Mouse (Mus musculus): ENCODE results near the gene Antxr1.

- TF ChIP-seq CTCF (IDR thresholded peaks at IDR 0.05; ENCODE audit: low read depth, low read length), result no peak
- TF ChIP-seq POLR2A (IDR thresholded peaks at IDR 0.05; ENCODE audit: extremely low read depth, insufficient read depth, low read length), result no peak
These were observed 185.2 kb downstream of the Antxr1 start for GRCm38 (mm10) chr6:87150471-87150870.
